Mouse (Mus musculus) mature B cell (primary cell): Measurements from ENCODE around the gene Gm10230.
"Not testable (repeated sequence)": the region's sequence is repeated elsewhere in the genome, so short reads cannot be mapped to it uniquely, and the experiment has no call there.

Experiments used
- in situ Hi-C: fragments of 300-500 bp; cut with MboI; formaldehyde crosslinking; loops from 2 replicates; pipeline ENCODE4 v1.14.3; 2019

The Gm10230 gene

GRCm38 (mm10) chrX:27494782-27495181, at the start of gene Gm10230:
TSS of gene Gm10230 (minus strand) at chrX:27494882.
- in situ Hi-C loops = not testable (repeated sequence)
